Mouse (Mus musculus) left cerebral cortex, adult 9 months (tissue): ENCODE data around the gene Ric1.
"Not testable (repeated sequence)": the region's sequence is repeated elsewhere in the genome, so short reads cannot be mapped to it uniquely, and the experiment has no call there.

ENCODE experiments used
- DNase-seq, 2 experiments: peaks; one replicate each; pipeline ENCODE4 v3.0.0; 2022; ENCODE audit warnings: low spot score in 2 of 2

Gene Ric1

GRCm38 (mm10) chr19:29497874-29498273 lies 24.2 kb upstream of the Ric1 start:
- DNase-seq = no peak

- DNase-seq = no peak
Measured at GRCm38 (mm10) chr19:29498842-29499456, 23.1 kb upstream of the Ric1 start.

DNA sequence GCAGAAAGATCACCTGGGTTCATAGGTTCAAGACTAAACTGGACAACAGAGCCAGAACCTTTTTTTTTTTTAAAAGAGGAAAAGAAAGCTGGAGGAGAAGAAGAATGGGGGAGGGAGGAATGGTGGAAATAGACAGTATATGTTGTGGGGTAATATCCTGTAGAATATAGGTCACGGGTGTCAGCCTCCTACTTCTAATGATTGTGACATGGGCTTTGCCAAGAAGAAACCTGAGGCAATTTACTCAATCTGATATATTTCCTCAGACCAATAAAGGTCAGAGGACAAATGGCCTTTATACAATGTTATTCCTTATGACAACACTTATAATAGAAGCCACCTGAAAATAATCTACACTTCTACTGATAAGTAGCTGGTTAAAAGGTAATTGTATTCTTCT lies 21.7 kb upstream of the Ric1 start:
- no peak for DNase-seq

- no peak for DNase-seq
Measured at GRCm38 (mm10) chr19:29501106-29501505, 21.0 kb upstream of the Ric1 start.

GRCm38 (mm10) chr19:29501507-29501906 lies 20.6 kb upstream of the Ric1 start:
- peak in 1 of 2 experiments; percentile 78 for DNase-seq

DNA sequence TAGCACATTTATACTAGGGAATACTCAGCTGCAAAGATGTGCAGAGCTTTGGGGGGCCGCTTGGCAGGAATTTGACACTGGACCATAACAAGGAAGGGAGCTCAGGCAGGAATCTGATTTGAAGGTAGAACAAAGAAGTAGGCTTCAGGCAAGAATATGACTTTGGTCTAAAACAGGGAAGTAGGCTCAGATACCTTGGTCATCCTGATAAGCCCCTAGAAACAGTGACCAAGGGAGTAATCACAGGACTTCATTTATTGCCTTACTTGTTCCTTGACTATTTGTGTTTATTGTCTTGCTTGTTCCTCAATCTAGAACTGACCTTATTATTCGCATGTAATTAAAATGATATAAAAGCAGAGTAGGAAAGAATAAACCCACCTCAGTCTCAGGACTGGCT lies 18.0 kb upstream of the Ric1 start:
- no peak for DNase-seq

DNA sequence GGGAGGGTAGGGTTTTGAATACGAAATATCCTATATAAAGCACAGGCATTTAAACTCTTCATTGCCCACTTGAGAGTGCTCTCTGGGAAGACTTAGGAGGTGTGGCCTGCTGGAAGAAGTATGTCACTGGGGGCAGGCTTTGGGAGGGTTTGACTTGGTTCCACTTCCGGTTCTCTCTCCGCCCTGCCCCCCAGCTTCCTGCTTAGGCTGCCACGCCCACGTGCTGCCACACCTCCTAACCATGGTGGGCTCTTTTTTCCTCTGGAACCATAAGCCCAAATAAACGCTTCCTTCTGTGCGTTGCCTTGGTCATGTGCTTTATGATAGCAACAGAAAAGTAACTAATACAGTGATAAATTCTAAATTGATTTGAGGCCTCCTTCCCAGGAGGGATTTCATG lies 16.5 kb upstream of the Ric1 start:
- no peak for DNase-seq

- no peak for DNase-seq
Measured at GRCm38 (mm10) chr19:29508208-29508607, 13.9 kb upstream of the Ric1 start.

DNA sequence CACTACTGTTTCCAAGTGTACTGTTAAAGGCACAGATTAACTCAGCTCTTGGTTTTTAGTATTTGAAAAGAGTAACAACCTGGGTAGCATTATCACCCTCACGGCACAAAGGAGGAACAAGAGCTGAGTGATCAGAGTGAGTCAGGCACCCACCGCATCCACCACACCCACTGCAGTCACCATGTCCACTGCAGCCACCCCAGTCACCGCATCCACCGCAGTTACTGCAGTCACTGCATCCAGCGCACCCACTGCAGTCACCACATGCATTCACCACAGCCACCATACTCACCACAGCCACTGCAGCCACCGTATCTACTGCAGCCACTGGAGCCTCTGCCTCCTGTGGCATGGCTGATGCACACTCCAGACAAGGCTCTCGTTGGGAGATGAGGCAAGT lies 12.2 kb upstream of the Ric1 start:
- no peak for DNase-seq

- no peak for DNase-seq
Measured at GRCm38 (mm10) chr19:29511826-29512225, 10.3 kb upstream of the Ric1 start.

DNA sequence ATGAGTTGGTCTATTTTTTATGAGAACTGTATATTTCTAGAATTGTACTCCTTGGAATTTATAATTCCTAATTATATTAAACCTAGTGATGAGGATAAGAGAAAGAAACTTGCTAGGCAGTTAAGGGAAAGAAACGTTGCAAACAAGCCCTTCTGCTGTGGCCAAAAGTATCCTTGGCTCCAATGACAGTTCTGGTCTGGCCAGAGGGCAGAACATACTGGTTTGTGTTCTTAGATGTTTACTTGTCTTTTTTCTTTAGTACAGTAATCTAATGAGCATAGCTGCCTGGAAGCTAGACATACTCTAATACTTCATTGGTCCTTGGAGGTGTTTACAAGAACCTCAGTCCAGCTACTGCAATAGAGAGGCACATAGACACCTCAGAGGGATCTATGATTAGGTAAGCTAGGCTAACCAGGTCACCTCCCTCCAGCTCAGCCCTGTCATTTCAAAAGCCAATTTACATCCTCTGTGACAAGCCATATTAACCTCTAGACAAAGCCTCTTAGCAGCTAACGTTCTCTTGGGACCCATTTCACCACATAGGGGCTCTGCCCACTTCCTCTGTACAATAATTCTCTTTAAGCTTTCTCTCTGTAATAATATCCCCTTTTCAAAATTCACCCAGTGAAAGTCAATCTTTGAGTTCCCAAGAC lies 8.8 kb upstream of the Ric1 start:
- no peak for DNase-seq

DNA sequence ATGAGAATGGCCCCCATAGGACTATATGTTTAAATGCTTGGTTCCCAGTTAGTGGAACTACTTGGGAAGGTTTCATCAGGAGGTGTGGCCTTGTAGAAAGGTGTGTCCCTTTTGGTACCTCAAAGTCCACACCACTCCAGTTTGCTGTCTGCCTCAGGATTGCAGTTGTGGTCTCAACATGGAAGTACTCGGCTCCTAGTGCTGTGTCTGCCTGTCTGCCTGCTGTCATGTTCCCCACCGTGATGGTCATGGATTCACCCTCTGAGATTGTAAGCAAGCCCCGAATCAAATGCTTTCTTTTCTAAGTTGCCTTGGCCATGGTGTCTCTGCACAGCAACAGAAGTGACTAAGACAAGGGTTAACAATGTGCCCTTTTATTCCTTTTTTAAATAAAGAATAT lies 8.0 kb upstream of the Ric1 start:
- no peak for DNase-seq

DNA sequence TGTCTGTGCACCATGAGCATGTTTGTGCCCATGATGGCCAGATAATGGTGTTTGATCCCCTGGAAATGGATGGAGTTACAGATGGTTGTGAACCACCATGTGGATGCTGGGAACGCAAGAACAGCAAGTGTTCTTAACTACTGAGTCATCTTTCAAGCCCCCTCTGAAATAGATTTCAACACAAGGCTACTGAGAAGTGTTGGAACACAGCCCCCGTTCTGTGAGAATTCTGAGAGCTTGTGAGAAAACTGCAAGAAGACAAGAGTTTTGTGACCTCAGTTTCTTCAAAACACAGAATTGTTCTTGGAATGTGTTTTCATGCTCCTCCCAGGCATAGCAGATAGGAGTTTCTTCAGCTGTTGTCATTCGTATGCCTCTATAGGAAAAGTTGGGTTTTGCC lies 6.7 kb upstream of the Ric1 start:
- DNase-seq = no peak

DNA sequence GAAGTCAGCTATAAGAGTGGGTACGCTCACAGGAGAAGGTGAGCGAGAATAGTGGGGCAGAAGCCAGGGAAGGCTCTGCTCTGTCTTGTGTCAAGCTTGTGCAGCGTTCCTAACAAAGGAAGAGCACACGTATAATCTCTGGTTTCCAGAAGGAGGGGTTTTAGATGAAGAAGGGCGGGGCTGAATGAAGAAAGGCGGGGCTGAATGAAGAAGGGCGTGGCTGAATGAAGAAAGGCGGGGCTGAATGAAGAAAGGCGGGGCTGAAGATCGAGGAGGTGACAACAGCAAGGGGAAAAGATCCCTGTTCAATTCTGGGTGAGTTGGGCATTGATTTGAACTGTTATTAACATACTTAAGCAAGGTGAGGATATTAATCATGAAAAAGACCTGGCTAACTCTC lies 6.1 kb upstream of the Ric1 start:
- DNase-seq = no peak

DNA sequence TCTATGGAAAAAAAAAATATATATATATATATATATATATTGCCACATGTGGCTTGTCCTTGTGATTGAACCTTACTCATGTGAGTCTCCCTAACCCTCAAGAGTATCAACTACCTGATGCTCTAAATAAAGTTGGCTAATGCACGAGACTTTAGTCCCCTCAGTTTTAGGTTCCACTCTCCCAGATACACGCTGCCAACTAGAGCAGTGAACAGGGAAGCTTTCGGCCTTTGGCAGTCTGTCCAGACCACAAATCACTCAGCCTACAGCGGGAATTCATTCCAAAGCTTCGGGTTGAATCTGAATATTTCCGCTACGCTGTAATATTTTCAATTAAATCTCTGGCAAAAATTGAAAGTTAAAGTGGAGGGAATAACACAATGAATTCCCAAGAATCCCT lies 3.7 kb upstream of the Ric1 start:
- DNase-seq = no peak

GRCm38 (mm10) chr19:29518922-29519321 lies 3.2 kb upstream of the Ric1 start:
- DNase-seq = no peak

GRCm38 (mm10) chr19:29520996-29521560 lies 1.0 kb upstream of the Ric1 start:
- no peak for DNase-seq

DNA sequence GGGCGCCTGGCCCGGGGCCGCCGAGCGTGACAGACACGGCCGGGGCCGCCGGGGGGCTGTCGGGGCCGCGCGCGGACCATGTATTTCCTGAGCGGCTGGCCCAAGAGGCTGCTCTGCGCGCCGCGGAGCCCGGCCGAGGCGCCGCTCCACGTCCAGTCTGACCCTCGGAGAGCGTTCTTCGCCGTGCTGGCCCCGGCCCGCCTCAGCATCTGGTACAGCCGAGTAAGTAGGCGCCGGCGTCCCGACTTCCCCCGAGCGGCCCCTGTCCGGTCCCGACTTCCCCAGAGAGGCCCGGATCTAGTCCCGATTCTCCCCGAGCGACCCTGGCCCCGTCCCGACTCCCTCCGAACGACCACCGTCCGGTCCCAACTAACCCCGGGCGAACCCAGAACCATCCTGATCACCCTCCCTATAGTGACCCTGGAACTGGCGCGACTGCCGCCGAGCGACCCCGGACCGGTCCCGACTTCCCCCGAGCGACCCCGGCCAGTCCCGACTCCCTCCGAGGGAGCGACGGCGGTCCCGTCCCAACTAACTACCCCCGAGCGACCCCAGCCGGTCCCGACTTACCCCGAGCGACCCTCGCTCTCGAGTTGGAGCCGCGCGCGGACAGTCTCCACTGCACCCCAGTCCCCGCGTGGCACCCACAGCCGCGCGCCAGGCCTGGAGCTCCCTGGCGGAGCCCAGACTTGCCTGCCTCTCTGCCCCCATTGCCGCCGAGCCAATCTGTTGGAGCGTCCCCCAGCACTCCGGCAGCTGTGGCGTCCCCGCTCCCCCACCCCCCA lies 555 bp downstream of the Ric1 start:
- peak in 1 of 2 experiments; percentile 31 for DNase-seq

DNA sequence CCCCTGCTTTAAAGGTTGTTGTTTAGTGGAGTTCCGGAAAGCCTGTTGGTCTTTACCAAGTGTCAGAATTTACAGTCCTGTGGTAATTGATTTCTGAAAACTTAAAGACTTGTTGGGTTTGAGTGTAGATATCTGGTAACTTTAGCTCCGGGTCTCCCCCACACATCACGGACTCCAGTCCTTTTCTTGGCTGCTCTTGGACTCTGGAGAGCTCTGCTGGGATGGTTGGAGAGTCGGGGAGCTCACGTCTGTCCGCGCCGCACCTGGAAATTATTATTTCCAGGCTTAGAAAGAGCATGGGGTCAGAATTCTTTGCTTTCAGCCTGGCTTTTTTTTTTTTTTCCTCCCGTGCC lies 1.1 kb downstream of the Ric1 start:
- no peak for DNase-seq

DNA sequence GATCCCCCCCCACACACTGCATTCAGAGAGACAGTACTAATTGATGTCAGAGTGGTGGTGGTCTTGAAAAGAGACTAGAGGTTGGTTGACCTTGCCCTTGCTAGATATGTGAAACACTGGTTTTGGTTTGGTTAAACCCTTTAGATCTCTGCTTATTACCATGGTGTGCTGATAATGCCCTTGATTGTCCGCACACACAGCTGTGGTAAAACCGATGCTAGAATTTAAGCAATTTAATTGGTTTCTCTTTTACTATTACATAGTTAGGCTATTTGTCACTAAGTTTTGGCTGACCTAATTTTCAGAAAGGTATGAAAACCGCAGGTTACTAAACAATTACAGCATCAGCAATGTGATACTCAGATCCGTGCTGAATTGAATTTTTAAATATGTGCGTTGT lies 1.6 kb downstream of the Ric1 start:
- no peak for DNase-seq

- no peak for DNase-seq
Measured at GRCm38 (mm10) chr19:29524614-29525013, 2.5 kb downstream of the Ric1 start.

DNA sequence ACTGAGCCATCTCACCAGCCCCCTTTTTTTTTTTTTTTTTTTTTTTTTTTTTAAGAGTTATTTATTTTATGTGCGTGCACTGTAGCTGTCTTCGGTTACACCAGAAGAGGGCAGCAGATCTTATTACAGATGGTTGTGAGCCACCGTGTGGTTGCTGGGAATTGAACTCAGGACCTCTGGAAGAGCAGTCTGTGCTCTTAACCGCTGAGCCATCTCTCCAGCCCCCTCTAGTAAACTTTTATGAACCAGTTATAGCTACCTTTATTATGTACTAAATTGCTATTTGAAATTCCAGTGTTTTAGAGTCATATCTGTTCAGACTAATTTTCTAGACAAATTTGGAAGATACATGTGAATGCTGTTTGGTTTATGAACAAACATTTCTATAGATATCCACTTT lies 3.5 kb downstream of the Ric1 start:
- not testable (repeated sequence) for DNase-seq

DNA sequence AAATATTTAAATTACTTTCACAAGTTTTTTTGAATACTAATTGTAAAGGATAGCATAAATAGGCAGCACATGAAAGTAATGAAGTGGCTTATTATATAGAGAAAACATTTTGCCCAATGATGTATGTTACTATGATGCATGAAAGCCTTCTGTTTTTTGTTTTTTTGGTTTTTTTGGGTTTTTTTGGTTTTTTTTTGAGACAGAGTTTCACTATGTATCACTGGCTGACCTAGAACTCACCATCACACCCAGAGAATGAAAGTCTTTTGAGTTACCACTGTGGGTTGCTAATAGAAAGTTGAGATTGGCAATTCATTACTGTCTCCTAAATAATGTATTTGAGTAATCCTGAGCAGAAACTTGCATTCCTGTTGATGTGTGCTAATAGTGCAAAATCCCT lies 4.8 kb downstream of the Ric1 start:
- no peak for DNase-seq
